Mouse (Mus musculus) kidney, adult 2 months (tissue): ENCODE results near the gene Blzf1.

ENCODE experiments used
- CTCF ChIP-seq: fragments of 200-500 bp; conservative IDR thresholded peaks from 2 replicates; pipeline ENCODE4 v1.5.1; 2011; ENCODE audit warnings: low read depth, mild to moderate bottlenecking, control low read depth, low read length, moderate library complexity, mixed read lengths; ENCODE audit not compliant: insufficient read depth, insufficient read length
- POLR2A ChIP-seq: fragments of 200-500 bp; IDR thresholded peaks from one replicate; pipeline ENCODE4 v1.6.1; 2011; ENCODE audit warnings: low read depth, low read length, control low read depth

DNA sequence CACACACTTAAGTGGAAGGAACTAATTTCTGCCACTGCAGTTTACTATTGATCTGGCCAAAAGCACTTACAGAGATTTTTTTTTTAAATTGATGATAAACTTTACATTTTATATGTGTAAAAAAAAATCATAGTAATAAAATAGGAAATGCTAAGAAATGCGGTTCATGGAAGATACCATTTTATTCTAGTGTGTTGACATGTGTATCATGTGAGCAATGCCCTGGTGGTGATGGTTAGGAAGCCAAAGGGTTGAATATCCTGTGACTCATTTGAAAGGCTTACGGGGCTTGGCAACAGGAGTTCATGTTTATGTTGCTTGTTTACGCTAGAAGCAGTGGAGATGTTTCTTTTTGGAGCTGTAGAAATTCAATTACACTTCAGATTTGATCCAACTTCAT, 30.7 kb downstream of the Blzf1 start:
- TF ChIP-seq CTCF (no peak), POLR2A (no peak)
